Mouse (Mus musculus): ENCODE results near the gene 1810046K07Rik.
A peak's percentile ranks its signal among the peaks of the same experiment; 100 is the strongest.

Gene 1810046K07Rik

DNA sequence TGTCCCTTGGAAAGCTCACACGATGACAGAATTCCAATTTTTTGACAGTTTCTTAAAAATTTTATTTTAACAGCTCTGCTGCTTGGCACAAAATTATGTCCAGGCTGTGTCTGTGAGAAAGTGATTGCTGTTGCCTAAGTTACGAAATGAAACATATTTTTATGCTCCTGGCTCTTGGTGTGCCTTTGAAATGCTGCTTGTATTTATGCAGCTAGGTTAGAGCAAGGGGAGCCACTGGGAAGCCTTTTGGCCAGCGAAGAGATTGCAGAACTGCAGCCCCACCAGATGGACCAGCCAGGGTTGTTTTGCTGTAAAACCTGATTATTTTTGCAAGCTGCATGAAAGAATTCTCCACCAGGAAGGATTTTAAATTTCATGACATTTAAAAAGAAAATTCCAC lies 23.6 kb downstream of the 1810046K07Rik start:
- DNase-seq (ENCODE audit: low spot score in 2 of 2), result no peak

- no peak for DNase-seq (ENCODE audit: low spot score in 2 of 2)
Observed at GRCm38 (mm10) chr9:51303980-51304379, 24.7 kb downstream of the 1810046K07Rik start.

- no peak for DNase-seq (ENCODE audit: low spot score in 2 of 2)
Observed at GRCm38 (mm10) chr9:51293541-51293940, 35.2 kb downstream of the 1810046K07Rik start.

- DNase-seq (ENCODE audit: low spot score in 2 of 2), result peak; percentile 24 to 71
Observed at GRCm38 (mm10) chr9:51292674-51293073, 36.0 kb downstream of the 1810046K07Rik start.

GRCm38 (mm10) chr9:51290980-51291379 lies 37.7 kb downstream of the 1810046K07Rik start:
- DNase-seq (ENCODE audit: low spot score in 2 of 2), result no peak

DNA sequence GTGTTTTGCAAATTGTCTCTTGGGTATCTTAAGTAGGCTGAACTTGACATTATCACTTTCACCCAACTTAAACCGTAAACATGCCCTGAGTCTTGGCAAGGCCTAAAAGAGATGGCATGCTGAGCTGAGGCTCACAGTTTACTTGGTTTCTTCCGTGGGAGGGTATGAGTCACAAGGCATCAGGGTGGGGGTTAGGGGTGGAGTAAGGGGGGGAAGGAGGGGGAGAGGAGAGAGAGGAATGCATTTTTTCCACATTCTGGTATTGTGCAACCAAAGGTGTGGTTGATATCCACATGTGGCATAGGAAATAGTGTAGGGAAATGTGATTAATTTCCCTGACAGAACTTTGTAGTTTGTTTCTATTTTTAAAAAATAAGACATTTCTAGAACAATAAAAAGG lies 42.6 kb downstream of the 1810046K07Rik start:
- DNase-seq (ENCODE audit: low spot score in 2 of 2), result no peak

GRCm38 (mm10) chr9:51278500-51279381 lies 50.0 kb downstream of the 1810046K07Rik start, which contains the start of gene Colca2:
Colca2 (minus strand) TSS chr9:51278569.
- peak; percentile 85 for DNase-seq (ENCODE audit: low spot score in 2 of 2)

DNA sequence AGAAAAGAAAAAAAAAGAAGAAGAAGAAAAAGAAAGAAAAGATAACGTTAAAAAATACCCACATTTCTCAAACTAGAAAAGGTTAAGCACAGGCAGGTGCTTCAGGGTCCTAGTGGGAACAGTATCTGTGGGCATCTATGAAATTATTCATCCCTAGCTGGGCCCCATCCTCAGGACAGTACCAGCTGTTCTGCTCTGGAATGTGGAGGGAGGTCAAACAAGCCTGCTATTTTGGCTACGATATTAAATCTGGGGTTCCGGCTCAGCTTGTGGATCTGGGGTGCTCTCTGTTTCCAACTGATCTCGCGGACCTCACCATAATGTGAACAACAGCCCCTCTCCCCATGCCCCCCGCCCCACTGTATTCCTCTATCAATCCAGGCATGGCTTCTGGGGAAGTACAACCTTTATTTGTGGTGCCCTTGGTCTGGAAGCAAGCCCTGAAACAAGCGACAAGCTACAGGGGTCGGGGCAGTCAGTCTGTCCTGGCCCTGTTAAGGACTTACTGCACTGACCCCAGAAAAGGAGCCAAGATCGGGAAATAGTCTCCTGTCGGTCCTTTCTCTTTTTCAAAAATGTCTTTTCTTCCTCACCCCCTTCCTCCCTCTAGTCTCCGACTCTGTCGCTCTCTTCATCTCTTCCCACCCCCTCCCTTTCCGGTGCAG lies 50.8 kb downstream of the 1810046K07Rik start:
- no peak for DNase-seq (ENCODE audit: low spot score in 2 of 2)

DNA sequence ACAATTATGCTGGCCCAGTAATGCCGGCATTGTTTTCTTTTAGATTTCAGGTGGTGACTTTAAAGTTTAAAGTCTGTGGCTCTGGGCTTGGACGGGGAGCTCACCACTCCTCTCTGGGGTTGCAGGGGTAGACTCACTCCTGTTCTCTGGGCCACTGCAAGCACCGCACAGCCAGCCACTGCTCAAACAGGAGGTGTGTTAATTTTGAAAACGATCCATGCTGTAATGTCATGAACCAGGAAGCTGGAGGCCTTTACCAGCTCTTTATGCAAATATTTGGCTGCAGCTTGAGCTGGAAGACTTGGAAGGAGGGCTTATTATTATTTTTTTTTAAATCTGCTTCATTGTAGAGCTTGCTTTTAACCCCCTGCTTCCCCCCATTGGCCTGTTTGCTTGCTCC lies 54.0 kb downstream of the 1810046K07Rik start:
- DNase-seq (ENCODE audit: low spot score in 2 of 2), result no peak

GRCm38 (mm10) chr9:51273581-51274154 lies 55.0 kb downstream of the 1810046K07Rik start:
- DNase-seq (ENCODE audit: low spot score in 2 of 2), result peak; percentile 10 to 16

- no peak for DNase-seq (ENCODE audit: low spot score in 2 of 2)
Observed at GRCm38 (mm10) chr9:51272102-51272501, 56.6 kb downstream of the 1810046K07Rik start.

- DNase-seq (ENCODE audit: low spot score in 2 of 2), result no peak
Observed at GRCm38 (mm10) chr9:51271073-51271472, 57.6 kb downstream of the 1810046K07Rik start.

DNA sequence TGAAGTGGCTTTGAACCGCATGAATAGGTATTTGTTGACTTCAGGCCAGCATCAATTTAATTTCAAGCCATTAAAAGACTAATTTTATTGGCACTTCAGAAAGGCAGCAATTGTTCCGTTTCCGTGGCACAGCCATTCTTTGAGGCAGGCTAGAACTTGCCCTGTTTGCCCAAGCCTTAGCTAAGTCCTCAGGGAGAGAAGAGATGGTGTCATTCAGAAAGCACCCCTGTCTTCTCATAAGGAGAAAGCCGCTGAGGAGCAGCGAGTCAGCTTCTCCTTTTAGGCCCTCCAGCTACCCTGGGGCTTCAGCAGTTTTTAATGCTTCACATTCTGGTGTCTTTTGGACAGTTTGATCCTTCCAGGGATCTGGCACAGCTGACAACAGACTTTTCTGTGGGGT lies 59.9 kb downstream of the 1810046K07Rik start:
- no peak for DNase-seq (ENCODE audit: low spot score in 2 of 2)

DNA sequence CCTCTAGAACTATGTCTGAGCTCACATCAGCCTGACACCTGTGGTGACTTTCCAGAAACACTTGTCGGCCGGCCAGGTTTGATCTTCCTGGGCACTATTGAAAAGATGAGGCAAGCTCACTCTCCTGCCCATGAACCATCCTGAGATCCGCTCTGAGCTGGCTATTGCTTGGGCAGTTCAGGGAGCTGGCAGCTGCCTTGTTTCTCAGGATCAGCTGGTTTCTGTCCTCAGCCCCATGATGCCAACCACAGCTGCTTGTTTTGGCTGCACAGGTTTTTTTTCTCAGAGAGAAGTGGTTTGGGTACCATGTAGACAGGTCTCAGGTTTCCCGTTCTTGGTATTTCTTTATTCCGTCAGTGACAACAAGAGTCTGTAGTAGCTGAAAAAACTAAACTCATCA lies 70.3 kb downstream of the 1810046K07Rik start:
- DNase-seq (ENCODE audit: low spot score in 2 of 2), result no peak

- no peak for DNase-seq (ENCODE audit: low spot score in 2 of 2)
Observed at GRCm38 (mm10) chr9:51256780-51257502, 71.8 kb downstream of the 1810046K07Rik start.
